Mouse (Mus musculus): ENCODE data around the gene Col25a1. TPM values are rescaled to one million over a fixed set of nuclear protein-coding genes. Genes with fewer than 3 reads are reported as not detected.

Col25a1 gene
- polyA plus RNA-seq, 1 experiment from 2014 or later = 3.9 TPM

DNA sequence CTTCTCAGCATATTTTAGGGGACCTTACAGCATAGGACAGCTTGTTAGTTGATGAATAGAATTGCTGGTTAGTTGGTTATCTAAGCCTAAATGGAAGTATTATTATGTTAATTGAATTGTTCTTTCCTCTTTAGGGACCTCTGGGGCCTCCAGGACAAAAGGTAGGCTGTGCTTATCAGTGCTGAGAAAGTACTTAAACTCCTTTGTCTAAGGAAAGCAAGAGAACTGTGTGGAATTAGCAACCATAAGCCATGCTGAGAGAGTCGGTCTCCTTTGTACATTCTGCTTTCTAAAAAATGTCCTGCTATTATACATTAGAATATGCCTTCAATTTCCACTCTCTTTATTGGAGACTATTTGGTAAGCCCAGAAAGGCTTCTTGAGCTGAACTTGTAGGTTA is 362.9 kb downstream of the Col25a1 start:
- Histone ChIP-seq H3K4me1 (peaks cover 5% of the 10 kb centered on the region; the same call in 1 of the 2 replicates), H3K27ac (no peak overlapping the region), H3K9me3 (no peaks in the 10 kb centered on the region), H3K27me3 (ENCODE audit: insufficient read depth, poor library complexity, severe bottlenecking) (no peaks in the 10 kb centered on the region), H3K36me3 (no peaks in the 10 kb centered on the region), H3K4me3 (no peak overlapping the region)
- 73% methylated on average over 1 of the region's 1 CpGs for WGBS
- no peak for DNase-seq (ENCODE audit: low spot score)

DNA sequence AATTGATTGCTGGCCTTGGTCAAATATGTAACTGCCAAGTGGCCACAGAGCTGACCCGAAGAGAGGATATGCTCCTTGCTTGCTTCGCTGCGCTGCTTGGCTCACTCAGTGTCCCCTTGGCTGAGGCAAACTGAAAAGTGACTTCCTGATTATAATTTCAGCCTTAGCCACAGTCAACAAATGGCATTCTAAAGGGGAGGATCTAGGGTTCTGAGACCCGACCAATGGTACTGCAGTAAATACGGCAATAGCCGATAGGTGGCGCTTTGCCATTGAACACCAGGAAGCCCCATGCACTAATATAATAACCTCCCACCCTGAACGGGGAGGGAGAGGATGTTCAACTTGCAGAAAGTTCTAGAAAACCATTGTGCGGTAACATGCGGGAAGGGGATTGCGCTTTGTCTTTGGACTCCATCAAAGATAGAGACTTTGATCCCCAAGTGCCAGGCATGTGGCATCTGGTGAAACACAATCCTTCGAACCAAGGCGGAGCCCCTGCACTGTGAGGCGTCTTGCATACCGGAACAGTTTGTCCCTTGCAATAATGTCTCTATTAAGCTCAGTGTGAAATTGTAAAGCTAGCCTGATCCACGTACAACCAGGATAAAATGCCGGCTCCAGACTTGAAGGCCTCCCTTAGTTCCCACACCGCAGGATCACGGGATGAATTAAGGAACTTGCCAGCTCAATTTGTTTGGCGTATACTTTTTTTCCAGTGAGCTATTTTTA is 363.5 kb downstream of the Col25a1 start:
- H3K27me3 ChIP-seq (ENCODE audit: insufficient read depth, poor library complexity, severe bottlenecking) = no peaks in the 10 kb centered on the region
- DNase-seq (ENCODE audit: low spot score) = no peak
- WGBS = 77% methylated on average over 20 of the region's 20 CpGs

DNA sequence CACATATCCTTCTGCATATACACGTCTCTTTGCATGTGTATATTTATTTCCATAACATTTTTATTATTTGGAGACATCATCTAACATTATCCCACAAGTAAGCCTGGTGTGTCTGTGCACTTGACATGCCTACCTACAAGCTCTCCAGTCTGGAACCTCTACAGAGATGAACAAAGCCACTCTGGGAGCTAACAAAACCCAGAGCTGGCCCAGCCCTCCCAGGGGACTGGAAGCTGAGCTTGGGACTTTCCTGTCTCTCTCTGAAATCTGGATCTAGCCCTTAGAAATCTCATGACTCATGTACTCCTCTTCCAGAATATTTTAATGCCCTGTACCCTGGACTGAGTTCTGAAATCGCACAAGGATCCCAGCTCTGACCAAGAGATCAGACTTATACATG is 365.7 kb downstream of the Col25a1 start:
- Histone ChIP-seq H3K36me3 (no peaks in the 10 kb centered on the region), H3K27me3 (ENCODE audit: insufficient read depth, poor library complexity, severe bottlenecking) (no peaks in the 10 kb centered on the region), H3K9me3 (no peaks in the 10 kb centered on the region), H3K4me1 (peaks cover 5% of the 10 kb centered on the region; the same call in 1 of the 2 replicates), H3K4me3 (no peak overlapping the region), H3K27ac (no peak overlapping the region)
- WGBS = 82% methylated on average over 2 of the region's 2 CpGs
- no peak for DNase-seq (ENCODE audit: low spot score)

More for the DNA sequence above, 363.5 kb downstream of the Col25a1 start:
- no peak overlapping the region for H3K4me3 ChIP-seq
- H3K36me3 ChIP-seq = no peaks in the 10 kb centered on the region
- no peak overlapping the region for H3K27ac ChIP-seq
- no peaks in the 10 kb centered on the region for H3K9me3 ChIP-seq
- H3K4me1 ChIP-seq = peaks cover 5% of the 10 kb centered on the region; the same call in 1 of the 2 replicates

DNA sequence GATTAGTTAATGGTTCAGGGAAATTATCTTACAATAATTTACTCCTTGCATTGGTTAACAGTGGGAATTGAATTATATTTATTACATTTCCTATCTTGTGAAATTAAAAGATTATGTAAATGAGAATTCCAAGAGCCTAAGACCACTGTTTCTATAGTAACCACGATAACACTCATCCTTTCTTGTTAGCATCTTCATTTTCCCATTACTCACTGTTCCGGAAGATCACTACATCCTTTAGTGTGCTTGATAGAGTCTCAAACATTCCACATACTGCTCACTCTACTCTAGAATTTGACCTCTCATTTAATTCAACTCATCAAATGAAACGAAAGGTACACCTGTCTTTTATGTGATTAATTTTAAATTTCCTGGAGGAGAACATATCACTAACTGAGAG is 370.4 kb downstream of the Col25a1 start:
- H3K4me3 ChIP-seq = no peak overlapping the region
- H3K9me3 ChIP-seq = no peaks in the 10 kb centered on the region
- no peaks in the 10 kb centered on the region for H3K36me3 ChIP-seq
- no peaks in the 10 kb centered on the region for H3K27me3 ChIP-seq (ENCODE audit: insufficient read depth, poor library complexity, severe bottlenecking)
- no peaks in the 10 kb centered on the region for H3K4me1 ChIP-seq
- 82% methylated on average over 3 of the region's 3 CpGs for WGBS
- no peak for DNase-seq (ENCODE audit: low spot score)
- no peak overlapping the region for H3K27ac ChIP-seq

DNA sequence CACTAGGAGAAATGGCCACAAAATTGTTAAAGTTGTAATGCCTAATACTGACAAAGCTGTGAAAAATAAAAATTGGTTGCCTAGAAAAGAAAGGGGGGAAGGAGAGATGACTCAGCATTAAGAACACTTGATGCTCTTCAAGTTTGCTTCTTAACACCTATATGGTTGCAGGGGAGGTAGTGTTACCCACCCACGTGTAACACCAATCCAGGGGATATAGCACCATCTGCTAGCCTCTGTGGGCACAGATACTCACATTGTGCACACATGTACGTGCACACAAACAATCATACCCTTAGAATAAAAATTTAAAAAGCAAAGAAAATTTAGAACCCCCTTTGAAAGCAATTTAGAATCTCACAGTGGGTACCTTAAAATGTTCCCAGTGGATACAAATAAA is 377.0 kb downstream of the Col25a1 start:
- 80% methylated on average over 2 of the region's 2 CpGs for WGBS
- H3K27me3 ChIP-seq (ENCODE audit: insufficient read depth, poor library complexity, severe bottlenecking) = no peaks in the 10 kb centered on the region

DNA sequence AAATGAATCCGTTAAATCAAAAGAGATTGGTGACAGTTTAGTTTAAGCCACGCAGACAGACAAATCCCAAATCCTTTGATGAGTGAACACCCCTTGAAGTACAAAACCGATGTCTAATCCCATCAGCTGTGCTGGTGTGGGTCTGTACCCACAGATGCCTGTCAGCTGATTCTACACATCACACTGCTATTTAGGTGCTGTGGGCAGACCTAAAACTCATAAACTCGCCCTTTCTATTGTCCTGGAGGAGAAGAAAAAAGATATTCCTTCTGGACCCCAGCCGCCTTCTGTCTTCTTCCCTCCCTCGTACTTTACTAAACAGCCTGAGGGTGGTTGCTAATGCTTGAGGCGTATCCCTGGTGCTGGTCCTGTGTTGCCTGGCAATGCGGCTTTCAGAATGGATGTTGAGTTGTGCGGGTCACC is 387.2 kb downstream of the Col25a1 start:
- WGBS = 78% methylated on average over 9 of the region's 9 CpGs
- Histone ChIP-seq H3K36me3 (no peaks in the 10 kb centered on the region), H3K4me3 (no peak overlapping the region), H3K27me3 (ENCODE audit: insufficient read depth, poor library complexity, severe bottlenecking) (no peaks in the 10 kb centered on the region), H3K4me1 (no peaks in the 10 kb centered on the region), H3K27ac (no peak overlapping the region), H3K9me3 (no peaks in the 10 kb centered on the region)
- no peak for DNase-seq (ENCODE audit: low spot score)

More for the DNA sequence above, 377.0 kb downstream of the Col25a1 start:
- no peak for DNase-seq (ENCODE audit: low spot score)
- Histone ChIP-seq H3K9me3 (no peaks in the 10 kb centered on the region), H3K4me3 (no peak overlapping the region), H3K27ac (no peak overlapping the region), H3K4me1 (no peaks in the 10 kb centered on the region), H3K36me3 (no peaks in the 10 kb centered on the region)

DNA sequence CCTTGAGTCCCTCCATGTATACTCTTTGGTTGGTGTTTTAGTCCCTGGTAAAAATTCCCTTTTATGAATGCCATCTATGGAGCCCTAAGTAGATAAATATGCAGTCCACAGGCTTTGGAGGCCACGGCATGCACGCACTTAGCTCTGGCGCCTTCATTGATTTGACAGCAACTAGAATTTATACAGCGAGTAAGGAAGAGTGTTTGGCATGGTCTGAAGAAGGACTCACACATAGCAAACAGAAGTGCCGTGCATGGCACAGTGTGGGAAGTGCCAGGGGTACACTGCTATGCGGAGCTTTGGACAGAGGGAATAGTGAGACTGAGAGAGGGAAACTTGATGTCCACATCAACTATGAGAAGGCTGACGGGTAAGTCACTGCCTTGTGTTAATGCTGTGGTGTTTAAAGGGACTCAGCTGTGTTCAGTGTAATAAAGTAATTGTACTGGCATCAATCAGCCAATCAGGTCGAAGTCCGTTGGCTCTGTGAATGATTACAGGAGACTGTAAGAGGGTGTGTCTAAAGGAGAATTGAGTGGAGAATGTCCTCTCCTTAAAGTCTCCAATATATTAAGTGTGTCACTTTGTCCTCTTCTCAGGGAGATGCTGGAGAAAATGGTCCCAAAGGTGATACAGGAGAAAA is 390.7 kb downstream of the Col25a1 start:
- H3K9me3 ChIP-seq = no peaks in the 10 kb centered on the region
- no peak overlapping the region for H3K4me3 ChIP-seq
- H3K36me3 ChIP-seq = no peaks in the 10 kb centered on the region
- no peaks in the 10 kb centered on the region for H3K27me3 ChIP-seq (ENCODE audit: insufficient read depth, poor library complexity, severe bottlenecking)
- WGBS = 88% methylated on average over 9 of the region's 9 CpGs
- no peak for DNase-seq (ENCODE audit: low spot score)
- no peak overlapping the region for H3K27ac ChIP-seq
- no peaks in the 10 kb centered on the region for H3K4me1 ChIP-seq

DNA sequence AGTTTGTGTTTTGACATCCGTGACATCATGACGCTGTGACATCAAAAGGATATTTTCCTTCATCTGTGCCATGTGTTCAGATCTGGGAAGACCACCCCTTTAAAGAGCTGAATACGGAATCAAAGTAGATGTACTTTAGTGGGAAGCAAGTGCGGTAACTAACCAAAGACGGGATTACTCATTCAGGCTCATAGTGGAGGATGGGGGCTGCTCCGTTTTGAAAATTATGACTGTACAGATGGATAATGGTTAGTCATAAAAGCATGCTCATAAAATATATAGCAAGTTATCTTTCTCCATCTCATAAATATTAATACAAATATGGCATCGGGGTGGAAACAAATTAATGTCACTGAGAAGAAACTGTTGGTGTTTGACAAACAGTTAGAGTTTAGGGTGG is 391.7 kb downstream of the Col25a1 start:
- H3K27me3 ChIP-seq (ENCODE audit: insufficient read depth, poor library complexity, severe bottlenecking) = no peaks in the 10 kb centered on the region

DNA sequence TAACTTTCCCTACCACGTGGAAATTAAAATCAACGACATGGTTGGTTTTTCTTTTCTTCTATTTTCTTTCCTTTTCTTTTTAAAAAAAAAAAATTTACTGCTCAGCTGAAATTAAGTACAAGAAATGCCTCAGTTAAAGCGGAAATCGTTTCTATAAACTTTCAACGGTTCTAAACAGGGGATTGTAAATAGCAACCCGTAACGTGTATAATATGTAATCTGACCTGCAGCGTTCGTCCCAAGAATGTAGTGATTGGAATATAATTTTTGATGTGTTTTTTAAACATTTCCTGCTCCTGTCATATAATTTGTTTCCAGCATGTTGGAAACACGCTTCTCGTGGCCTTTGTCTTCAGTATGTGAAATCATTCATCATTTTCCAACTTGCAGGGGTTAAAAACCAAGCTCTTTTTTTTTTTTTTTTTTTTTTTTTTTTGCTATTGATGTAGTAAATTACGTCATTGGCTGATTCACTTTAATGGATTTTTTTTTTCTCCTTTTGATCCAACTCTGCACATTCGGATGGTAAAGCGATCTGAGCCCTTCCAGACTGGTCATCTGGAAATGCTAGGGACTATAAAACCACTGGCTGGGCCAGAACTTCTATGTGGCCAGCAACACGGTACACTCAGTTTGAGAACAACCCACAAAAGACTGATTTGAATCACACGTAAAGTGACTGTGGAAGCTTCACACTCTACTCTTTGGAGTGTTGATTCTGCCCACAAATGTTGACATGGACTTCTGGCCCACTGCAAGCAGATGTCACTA is 393.3 kb downstream of the Col25a1 start:
- Histone ChIP-seq H3K4me1 (no peaks in the 10 kb centered on the region), H3K27me3 (ENCODE audit: insufficient read depth, poor library complexity, severe bottlenecking) (no peaks in the 10 kb centered on the region), H3K27ac (no peak overlapping the region), H3K4me3 (no peak overlapping the region), H3K9me3 (no peaks in the 10 kb centered on the region), H3K36me3 (no peaks in the 10 kb centered on the region)
- no peak for DNase-seq (ENCODE audit: low spot score)
- 85% methylated on average over 16 of the region's 16 CpGs for WGBS

More for the DNA sequence above, 391.7 kb downstream of the Col25a1 start:
- Histone ChIP-seq H3K4me1 (no peaks in the 10 kb centered on the region), H3K27ac (no peak overlapping the region), H3K4me3 (no peak overlapping the region), H3K9me3 (no peaks in the 10 kb centered on the region), H3K36me3 (no peaks in the 10 kb centered on the region)
- WGBS = 86% methylated on average over 7 of the region's 7 CpGs
- DNase-seq (ENCODE audit: low spot score) = no peak

DNA sequence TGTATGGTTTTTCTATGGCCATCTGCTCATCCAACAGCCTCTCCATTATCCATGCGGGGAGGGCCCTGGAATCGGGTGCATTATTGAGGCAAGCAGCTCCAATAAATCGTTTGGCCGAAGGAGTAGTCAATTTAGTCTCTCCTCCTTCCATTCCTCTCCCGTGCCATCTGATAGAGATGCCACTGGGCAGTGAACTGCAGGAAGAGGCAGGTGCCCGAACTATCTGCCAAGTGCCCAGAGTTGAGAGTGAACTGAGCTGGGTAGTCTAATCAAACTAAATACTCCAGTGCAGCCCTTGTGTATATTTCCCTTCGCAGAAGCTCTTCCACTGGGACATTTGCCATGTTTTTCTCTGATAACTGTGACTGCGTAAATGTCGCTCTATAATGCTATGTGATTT is 403.7 kb downstream of the Col25a1 start:
- H3K27ac ChIP-seq = no peak overlapping the region
- H3K4me1 ChIP-seq = no peaks in the 10 kb centered on the region
- no peaks in the 10 kb centered on the region for H3K27me3 ChIP-seq (ENCODE audit: insufficient read depth, poor library complexity, severe bottlenecking)
- DNase-seq (ENCODE audit: low spot score) = no peak
- no peaks in the 10 kb centered on the region for H3K36me3 ChIP-seq
- no peaks in the 10 kb centered on the region for H3K9me3 ChIP-seq
- WGBS = 87% methylated on average over 9 of the region's 9 CpGs
- no peak overlapping the region for H3K4me3 ChIP-seq

DNA sequence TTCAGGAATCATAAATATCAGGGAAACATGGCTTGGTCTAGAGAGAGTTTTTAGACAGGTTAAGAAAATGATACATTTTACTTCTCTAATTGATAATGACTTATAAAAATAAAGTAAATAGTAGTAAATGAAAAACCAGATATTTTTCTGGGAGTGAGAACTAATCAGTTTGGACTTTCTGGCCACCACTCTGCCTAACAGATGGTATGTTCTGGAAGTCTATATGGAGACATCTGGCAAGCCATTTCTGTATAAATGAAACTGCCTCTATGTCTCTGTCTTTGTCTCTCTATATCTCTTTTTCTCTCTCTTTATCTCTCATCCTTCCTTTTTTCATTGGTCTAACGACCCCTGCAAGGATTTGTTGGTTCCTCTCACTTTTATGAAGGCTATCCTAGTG is 410.2 kb downstream of the Col25a1 start:
- H3K27ac ChIP-seq = no peak overlapping the region
- H3K27me3 ChIP-seq (ENCODE audit: insufficient read depth, poor library complexity, severe bottlenecking) = no peaks in the 10 kb centered on the region
- H3K4me1 ChIP-seq = no peaks in the 10 kb centered on the region
- H3K4me3 ChIP-seq = no peak overlapping the region
- H3K36me3 ChIP-seq = no peaks in the 10 kb centered on the region
- WGBS = 47% methylated on average over 1 of the region's 1 CpGs
- no peaks in the 10 kb centered on the region for H3K9me3 ChIP-seq
- DNase-seq (ENCODE audit: low spot score) = no peak

DNA sequence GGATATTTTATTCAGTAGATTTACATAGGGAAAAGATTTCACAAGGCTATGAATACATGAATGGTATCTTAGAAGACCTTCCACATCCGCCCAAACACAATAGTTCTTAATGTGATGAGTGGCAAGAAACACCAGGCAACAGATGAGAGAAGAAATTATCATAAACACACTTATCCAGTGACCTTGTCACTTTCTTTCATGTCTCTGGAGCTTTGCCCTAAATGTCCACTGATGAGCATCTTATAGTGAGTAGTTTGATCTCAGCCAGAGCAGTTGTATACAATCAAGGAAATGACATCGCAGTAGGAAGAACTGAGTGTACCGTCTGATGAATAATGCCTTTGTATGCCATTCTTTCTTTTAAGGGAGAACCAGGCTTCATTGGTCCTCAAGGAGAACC is 414.7 kb downstream of the Col25a1 start:
- no peaks in the 10 kb centered on the region for H3K4me1 ChIP-seq
- H3K27ac ChIP-seq = no peak overlapping the region
- 77% methylated on average over 3 of the region's 3 CpGs for WGBS

DNA sequence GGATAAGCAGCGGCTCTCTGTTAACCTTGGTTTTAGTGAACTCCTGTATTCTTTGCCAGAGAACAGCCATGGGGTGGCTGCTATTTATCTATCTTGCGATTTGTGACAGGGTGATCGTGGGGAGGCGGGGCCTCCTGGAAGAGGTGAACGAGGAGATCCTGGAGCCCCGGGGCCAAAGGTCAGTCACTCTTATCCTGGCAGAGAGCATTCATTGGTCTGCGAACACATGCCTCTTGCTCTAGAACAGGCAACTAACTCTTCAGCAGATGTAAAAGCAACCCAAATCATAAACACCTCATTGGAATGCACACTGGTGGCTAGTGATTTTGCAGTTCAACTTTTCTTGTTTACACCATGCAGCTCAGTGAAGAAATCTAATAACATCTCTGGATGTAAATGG is 417.8 kb downstream of the Col25a1 start:
- H3K27me3 ChIP-seq (ENCODE audit: insufficient read depth, poor library complexity, severe bottlenecking) = no peaks in the 10 kb centered on the region
- no peaks in the 10 kb centered on the region for H3K36me3 ChIP-seq
- 71% methylated on average over 7 of the region's 7 CpGs for WGBS
- DNase-seq (ENCODE audit: low spot score) = no peak
- no peaks in the 10 kb centered on the region for H3K4me1 ChIP-seq
- H3K4me3 ChIP-seq = no peak overlapping the region
- H3K27ac ChIP-seq = no peak overlapping the region
- no peaks in the 10 kb centered on the region for H3K9me3 ChIP-seq

More for the DNA sequence above, 414.7 kb downstream of the Col25a1 start:
- no peaks in the 10 kb centered on the region for H3K36me3 ChIP-seq
- H3K27me3 ChIP-seq (ENCODE audit: insufficient read depth, poor library complexity, severe bottlenecking) = no peaks in the 10 kb centered on the region
- no peak overlapping the region for H3K4me3 ChIP-seq
- no peaks in the 10 kb centered on the region for H3K9me3 ChIP-seq
- no peak for DNase-seq (ENCODE audit: low spot score)
